Mouse (Mus musculus): ENCODE measurements at regions not wholly inside any gene's neighbourhood (a gene's known extent, or its start where the extent isn't known, plus 50 kb on each side); places are given as distances from the start of the nearest gene placed in this dataset.

- no peak for DNase-seq
Measured at GRCm38 (mm10) chr1:33271437-33272145, 398.0 kb downstream of the Prim2 start.

DNA sequence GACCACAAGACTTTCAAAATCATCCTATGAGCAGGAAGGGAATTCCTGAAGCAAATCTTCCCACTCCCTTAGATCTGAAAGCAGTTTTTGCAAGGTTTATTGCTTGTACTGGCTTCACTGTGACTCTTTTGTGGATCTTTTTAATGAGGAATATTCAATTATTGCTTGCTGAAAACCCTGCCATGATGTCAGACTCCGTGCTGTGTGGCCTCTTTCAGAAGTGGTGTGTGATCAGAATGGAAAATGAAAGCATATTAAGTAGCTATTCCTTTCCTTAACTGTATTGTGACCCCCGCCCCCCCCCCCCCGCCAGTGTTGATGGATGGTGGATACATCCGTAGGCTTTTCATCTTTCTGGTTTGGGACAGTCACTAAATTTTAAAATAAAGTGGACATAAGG is 400.4 kb downstream of the Prim2 start:
- no peak for DNase-seq

- DNase-seq, result no peak
Measured at GRCm38 (mm10) chr1:33265731-33266415, 403.7 kb downstream of the Prim2 start.

DNA sequence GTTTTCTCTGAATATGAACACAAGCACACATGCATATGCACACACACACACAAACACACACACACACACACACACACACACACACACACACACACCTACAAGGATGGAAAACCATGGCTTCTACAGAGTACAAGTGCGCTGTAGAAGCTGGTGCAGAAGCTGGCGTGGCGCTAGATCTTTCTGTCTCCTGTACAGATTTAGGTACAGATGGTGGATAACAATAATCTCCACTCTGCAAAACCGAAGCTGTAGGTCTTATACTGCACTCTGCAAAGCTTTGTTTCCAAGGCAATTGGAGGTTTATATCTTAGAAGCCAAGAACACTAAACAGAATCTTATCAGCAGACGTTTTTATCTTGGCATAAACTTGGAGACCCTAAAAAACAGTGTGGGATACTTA is 420.1 kb downstream of the Prim2 start:
- no peak for DNase-seq

DNA sequence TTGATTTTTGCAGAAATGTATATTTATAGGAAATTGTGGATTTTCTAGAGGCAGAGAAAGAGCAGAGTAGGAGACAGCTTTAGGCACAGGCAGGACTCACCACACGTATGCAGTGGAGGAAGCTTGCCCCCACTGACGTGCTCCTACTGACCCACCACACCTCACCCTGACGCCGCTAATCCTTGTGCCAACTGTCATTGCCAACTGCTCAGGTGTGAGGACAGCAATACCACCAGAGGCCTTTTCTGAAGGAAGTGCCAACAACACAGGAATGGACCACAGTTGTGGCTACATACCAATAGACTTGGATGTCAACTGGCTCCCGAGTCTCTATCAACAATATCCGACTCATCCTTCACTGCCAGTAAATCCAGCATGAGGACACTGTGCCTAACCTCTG is 422.5 kb downstream of the Prim2 start:
- peak; percentile 10 to 19 for DNase-seq

DNA sequence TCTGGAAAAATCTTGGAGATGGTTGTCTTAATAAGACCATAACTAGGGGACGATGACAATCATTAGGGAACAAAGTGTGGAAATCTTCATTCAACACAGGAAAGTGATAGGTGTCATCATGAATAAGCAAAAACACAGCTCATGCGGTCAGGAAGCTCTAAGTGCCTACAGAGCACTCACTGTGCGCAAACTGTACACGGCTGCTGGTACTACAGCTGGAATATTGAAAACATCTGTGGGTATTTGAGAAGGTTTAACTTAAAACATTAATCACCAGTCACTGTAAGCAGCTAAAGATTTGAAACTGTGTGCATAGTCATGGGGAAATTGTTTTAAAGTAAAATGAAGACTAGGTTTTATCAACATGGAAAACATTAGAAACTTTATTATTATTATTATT is 424.4 kb downstream of the Prim2 start:
- no peak for DNase-seq

GRCm38 (mm10) chr1:33244691-33245090 is 424.9 kb downstream of the Prim2 start:
- peak; percentile 5 to 16 for DNase-seq

DNA sequence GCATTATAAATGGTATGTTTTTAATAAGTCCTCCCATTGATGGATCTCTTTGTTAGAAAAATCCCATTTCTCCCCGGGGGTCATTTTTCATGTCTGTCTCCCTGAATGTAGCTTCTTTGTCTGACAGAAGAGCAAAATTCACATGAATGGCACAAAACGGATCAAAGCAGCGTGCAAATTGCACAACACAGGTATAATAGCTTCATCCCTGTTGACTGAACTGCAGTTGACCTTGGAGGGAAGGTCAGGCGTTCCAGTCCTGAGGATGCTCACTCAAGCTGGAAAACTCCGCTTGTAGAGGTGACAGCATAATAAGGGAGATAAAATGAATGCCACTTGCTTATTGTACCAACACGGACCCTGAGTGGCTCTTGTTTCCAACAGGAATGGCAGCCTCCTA is 446.6 kb downstream of the Prim2 start:
- no peak for DNase-seq

GRCm38 (mm10) chr1:33214815-33215214 is 454.8 kb downstream of the Prim2 start:
- no peak for DNase-seq

DNA sequence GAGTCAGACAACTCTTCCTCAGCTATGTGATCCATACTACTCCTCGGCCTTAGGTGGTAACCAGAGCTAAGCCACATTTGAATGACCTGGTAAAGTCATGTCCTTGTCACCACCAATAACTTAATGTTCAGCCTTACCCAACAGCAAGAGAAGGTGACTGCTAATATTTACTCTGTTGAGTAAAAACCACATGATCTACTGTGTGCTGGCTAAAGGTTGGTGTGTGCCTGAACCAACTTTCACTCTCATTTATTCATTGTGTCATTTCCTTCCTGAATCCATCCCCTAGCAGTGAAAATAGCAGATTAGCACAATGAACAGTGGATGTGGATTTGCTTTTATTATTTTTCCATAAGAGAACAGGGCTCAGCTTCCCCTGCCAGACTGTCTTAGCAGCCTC is 455.2 kb downstream of the Prim2 start:
- DNase-seq, result no peak

DNA sequence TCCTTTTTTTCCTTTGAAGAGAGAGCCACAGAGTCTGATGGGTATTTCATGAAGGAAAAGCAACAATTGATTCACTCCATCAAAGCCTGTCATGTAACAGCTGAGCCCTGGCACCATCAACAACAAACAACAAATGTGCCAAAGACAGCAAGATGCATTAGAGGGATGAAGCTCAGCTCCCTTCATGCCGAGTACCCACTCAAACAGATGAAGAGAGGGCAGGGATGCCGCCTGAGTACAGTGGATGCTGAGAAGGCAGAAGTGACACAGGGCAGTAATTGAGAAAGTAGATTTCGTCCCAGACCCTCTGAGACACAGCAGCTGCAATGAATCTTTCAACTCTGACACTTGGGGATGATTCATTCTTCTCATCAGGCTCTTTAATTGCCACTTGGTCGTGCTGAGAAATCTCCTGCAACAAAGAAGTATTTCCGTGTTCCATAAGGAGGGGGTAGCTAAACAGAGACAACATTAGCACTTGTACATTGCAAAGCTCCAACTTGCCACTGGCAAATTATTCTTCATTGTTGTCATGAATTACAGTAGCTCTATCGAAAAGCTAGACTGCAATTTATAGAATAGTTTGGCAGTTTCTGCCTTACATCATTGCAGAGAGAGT is 467.9 kb downstream of the Prim2 start:
- no peak for DNase-seq

GRCm38 (mm10) chr1:33195114-33195513 is 474.5 kb downstream of the Prim2 start:
- DNase-seq, result no peak

- DNase-seq, result peak; percentile 9 to 26
Measured at GRCm38 (mm10) chr1:33174646-33175435, 494.8 kb downstream of the Prim2 start.

GRCm38 (mm10) chr1:33136991-33137390 is 532.6 kb downstream of the Prim2 start:
- no peak for DNase-seq

DNA sequence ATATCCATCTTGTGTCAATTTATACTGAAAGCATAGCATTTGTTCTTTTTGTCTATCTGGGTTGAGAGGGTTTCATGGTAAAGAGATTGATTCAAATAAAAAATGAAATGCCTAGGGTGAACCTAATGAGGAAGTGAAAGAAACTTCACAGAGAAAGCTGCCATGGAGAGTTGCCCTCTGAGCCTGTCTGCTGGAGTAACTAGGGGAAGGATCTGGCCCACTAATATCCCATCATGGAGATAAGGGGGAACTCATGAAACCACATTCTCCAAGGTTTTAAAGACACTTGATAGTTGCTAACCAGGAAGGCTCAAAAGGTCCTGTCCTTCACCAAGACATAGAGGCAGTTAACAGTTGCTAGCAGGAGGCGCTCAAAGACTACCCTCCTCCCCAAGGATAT is 539.2 kb downstream of the Prim2 start:
- DNase-seq, result no peak

DNA sequence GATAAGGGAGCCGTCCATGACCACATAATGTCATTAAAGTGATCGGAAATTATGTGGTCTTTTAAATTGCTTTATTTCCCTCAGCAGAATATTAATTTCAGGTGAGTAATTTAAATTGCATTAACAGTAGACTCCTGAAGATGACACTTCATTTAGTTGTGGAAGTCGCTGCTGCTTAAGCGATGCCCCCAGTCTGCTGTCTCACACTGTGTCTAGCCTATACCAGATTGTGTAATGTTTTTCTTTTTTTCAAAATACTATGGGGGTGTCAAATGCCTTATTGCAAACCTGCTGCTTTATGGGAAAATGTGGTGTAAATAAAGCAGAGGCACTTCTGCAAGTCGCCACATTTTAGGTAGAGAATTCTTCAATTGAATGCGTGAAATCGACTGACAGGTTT is 544.5 kb downstream of the Prim2 start:
- DNase-seq, result no peak

GRCm38 (mm10) chr1:33106286-33106685 is 559.2 kb upstream of the Gm5415 start:
- DNase-seq, result no peak

GRCm38 (mm10) chr1:33104296-33104695 is 557.2 kb upstream of the Gm5415 start:
- DNase-seq, result no peak

DNA sequence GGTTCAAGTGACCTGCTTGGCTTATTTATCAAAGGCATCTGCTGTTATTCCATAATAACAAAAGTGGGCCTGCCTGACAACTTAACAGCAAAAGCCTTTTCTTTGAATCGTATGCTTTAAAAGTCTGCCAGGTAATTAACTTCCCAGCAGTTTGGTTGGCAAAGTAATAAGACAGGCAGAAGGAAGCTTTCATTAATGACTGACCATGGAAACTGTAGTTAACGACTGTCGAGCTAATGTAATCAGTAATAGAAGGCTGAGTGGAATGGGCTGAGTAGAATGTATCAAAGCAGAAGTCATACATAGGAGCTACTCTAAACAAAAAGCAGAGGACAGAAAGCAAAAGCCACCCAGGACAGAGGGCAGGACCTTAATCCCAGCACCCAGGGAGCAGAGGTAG is 551.0 kb upstream of the Gm5415 start:
- DNase-seq, result no peak

GRCm38 (mm10) chr1:33096851-33097250 is 549.8 kb upstream of the Gm5415 start:
- no peak for DNase-seq

- DNase-seq, result no peak
Measured at GRCm38 (mm10) chr1:33074551-33074950, 527.5 kb upstream of the Gm5415 start.

DNA sequence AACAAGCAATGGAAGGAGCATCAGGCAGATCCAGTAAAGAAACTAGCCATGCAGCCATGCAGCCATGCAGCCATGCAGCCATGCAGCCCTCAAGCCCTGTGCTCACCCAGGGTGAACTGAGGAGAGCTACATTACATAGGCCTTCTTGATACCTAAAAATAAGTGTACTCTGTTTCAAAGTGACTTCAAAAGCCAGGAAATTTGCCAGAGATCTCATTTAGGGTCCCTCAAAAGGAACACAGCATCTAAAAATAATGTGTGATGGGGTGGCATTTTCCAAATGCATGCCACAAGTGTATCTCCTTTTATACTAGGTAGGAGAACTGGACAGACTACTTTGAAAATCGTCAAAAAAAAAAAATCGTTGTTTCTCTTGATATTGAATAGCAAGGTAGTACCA is 510.9 kb upstream of the Gm5415 start:
- DNase-seq, result no peak

DNA sequence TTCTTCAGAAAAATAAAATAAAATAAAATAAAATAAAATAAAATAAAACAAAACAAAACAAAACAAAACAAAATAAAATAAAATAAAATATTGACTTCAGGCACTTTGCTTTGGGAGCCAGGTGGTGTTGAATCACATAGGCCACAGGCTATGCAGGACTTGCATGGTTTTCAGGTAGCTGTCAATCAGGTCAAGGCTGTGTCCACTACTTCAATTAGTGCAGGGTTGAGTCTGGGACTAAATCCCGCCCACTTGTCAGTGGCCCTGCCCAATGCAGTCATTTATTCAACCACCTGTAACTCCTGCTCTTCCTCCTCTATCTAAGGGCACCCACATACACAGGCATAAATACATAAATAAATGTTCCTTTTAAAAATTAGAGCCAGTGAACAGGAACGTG is 497.3 kb upstream of the Gm5415 start:
- no peak for DNase-seq

Data from cerebellum, postnatal 36 days (tissue).